Mouse (Mus musculus) B cell, adult 2 months (primary cell): ENCODE data around the gene Banf2.

Source experiments
- DNase-seq, 2 experiments: peaks; one replicate each; pipeline ENCODE4 v3.0.0; 2022

Gene Banf2

DNA sequence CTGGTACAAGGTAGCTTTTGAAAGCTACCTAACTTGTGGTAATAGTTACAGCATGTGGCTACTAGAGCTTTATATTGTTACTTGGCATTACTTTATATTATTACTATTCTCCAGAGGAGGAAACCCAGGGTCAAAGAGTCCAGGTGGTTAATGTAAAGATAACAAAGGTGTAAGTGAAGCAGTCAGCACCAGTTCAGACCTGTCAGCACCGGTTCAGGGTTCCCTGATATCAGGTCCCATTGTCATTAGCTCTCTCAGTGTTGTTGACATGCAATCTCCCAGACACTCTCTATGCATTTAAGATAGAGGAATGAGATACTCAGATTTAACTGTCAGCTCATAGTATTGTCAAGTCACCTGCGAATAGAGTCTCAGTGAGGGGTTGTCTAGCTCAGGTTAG, 75.0 kb downstream of the Banf2 start:
- DNase-seq: no peak

DNA sequence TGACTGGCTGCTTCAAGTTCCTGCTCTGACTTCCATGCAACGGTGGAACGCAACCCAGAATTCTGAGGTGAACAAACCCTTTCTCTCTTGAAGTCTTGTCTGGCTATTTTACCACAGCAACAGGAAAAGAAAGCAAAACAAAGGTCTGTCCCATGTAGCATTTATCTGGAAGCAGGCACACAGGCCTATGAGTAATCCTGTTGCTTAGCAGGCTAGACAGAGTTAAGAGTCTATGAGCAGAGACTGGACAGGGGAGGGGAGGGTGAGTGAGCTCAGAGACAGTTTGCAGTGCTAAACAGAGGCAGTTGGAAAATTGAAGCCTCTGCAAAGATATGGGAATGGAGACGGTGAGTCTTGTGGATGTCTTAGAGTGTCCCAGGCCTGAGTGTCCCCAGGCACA, 75.5 kb downstream of the Banf2 start:
- no peak for DNase-seq

DNA sequence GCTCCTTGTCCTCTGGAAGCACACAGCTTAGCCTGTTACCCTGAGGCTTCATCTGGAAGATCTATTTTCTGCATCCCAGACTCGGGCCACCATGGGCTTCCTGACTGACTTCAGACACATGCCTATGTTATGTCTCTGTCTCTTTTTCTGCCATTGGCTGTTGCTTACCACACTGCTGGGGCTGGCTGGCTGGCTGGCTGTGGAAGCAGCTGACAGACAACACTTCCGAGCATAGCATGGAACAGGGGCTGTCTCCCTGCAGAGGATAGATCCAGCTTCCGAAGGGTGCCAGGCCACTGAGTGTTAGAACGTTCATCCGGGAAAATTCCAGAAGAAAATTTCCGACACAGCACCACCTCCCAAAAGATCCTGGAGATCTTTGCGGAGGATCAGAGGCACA, 79.1 kb downstream of the Banf2 start:
- no peak for DNase-seq

DNA sequence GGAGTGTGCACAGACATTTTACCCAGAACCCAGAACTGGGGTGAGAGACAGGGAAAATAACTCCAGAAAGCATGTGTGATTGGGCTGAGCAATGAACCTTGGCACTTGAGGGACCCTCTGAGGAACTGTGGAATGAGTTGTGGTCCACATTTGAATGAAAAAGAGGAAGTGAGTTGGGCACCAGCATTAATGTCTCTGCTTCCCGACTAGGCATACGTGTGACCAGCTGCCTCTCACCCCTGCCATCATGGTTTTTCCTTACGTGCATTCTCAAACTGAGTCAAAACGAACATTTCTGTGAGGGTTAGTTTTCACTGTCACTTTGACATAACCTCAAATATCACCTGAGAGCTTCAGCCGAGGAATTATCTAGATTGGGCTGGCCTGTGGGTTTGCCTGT, 79.8 kb downstream of the Banf2 start:
- DNase-seq: peak; percentile 35 to 45

DNA sequence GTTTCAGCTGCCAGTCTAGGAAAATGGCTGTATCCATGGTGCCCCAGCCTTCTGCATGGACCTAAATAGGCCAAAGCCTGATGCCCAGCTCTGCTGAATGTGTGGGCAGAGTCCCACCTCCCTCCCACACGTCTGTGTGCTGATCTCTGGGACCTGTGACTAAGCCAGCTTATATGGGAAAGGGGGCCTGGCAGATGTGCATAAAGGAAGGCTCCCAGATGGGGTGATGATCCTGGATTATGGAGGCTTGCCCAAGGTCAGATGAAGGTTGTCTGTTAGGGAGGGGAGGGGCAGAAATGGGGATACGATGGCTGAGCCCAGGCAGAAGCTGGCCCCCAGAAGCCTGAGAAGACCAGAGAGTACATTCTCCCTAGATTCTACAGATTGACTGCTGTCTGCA, 85.2 kb downstream of the Banf2 start:
- no peak for DNase-seq

DNA sequence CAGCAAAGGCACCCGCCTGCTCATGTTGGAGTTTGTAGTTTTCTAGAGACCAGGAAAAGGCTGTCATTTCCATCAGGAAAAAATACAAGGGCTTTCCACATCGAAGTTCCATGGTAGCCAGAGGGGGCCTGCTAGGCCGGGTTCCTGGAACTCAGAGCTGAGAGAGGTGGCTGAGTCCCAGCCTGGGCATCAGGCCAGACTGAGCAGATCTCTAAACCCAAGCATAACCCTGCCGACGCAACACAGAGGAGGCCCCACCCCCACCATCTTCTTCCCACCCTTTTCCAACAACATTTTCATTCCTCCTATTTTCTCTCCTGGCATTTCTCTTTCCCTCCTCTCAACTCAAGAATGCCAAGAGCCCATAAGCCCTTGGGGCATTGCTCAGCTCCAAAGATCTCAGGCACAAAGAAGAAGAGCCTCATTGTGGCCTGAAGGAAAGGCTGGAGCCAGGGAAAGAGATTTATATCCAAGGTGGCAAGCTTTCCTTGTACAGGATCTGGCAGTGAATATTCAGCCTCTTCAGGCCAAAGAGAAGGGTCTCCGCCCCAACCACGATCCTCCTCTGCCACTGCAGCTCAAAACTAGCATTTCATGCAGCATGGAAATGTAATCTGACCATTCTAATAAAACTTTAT, 87.4 kb downstream of the Banf2 start:
- DNase-seq: no peak

DNA sequence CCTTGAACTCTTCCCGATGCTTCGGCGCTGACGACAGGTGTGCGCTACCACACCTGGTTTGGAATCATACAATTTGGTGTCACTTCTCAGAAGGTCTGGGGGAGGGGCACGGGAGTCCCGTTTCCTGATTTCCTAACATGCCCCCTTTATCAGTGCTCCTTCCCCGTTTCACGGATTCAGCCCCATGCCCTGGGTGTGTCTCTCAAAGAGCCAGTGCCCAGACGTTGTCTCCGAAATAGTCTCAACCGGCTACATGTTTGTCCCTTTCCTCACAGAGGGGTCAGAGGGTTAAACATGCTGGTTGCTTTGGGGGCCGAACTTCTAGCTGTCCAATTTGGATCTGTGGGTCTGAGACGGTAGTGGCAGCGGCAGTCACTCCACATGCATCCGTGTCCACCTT, 89.2 kb downstream of the Banf2 start:
- DNase-seq: no peak
